Mouse (Mus musculus) stomach, postnatal 0 days (tissue): ENCODE data around the gene Wwc1.

ENCODE experiments used
- CTCF ChIP-seq: IDR thresholded peaks from 2 replicates; pipeline ENCODE4 v1.5.1; 2016; ENCODE audit warnings: antibody characterized with exemption, low read depth, mild to moderate bottlenecking, moderate library complexity
- EP300 ChIP-seq: optimal IDR thresholded peaks from 2 replicates; pipeline ENCODE3; 2016; ENCODE audit warnings: antibody characterized with exemption

- TF ChIP-seq CTCF (no peak), EP300 (no peak)
Observed at GRCm38 (mm10) chr11:35797751-35798494, 182.4 kb downstream of the Wwc1 start.
